Mouse (Mus musculus) embryonic fibroblast, embryonic 13.5 days (primary cell): ENCODE results near the gene Cntnap2. TPM values are rescaled to one million over a fixed set of nuclear protein-coding genes. Genes with fewer than 3 reads are reported as not detected.

Experiments used
- H3K27ac ChIP-seq: 2 replicates; pipeline ENCODE4 v1.5.1; 2012; ENCODE audit warnings: low read length, control low read depth, inconsistent platforms; ENCODE audit not compliant: insufficient read depth
- H3K4me1 ChIP-seq: 2 replicates; pipeline ENCODE4 v1.6.1; 2011; ENCODE audit warnings: low read length; ENCODE audit not compliant: control insufficient read depth, insufficient read depth
- H3K4me3 ChIP-seq: 2 replicates; pipeline ENCODE4 v1.5.1; 2011; ENCODE audit warnings: mild to moderate bottlenecking, control low read depth, low read length; ENCODE audit not compliant: insufficient read depth
- CTCF ChIP-seq: IDR thresholded peaks from 2 replicates; pipeline ENCODE4 v1.5.1; 2011; ENCODE audit warnings: mild to moderate bottlenecking, control low read depth, low read length, moderate library complexity, borderline replicate concordance; ENCODE audit not compliant: insufficient read depth
- POLR2A ChIP-seq: IDR thresholded peaks from 2 replicates; pipeline ENCODE4 v1.6.1; 2011; ENCODE audit warnings: low read depth, mild to moderate bottlenecking, control low read depth, low read length, moderate library complexity
- polyA plus RNA-seq: library from polyadenylated mRNA; stranded (reverse); fragments of >200 nt; gene quantifications from 2 replicates; pipeline ENCODE4 v1.2.4, GENCODE M21; 2011; ENCODE audit warnings: low read depth; ENCODE audit not compliant: missing spikeins, insufficient read length

The Cntnap2 gene
- polyA plus RNA-seq, 1 experiment: 0.09 TPM

DNA sequence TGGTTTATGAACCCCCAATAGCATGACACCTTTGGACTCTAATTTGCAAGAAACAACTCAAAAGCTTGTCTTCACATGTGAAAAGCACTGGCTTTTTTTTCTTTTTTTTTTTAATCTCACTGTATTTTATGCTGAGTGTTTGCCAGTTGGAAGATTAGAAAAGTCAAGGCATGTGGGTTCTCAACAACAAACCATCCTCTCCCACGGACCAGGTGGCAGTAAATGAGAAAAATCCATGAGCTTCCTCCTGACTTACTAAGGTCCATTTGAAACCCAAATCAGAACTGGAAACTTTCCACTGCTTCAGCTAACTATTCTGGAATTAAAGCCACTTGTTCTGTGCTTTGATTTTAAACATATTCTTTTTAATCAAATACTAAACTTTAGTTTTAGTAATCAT lies 784.6 kb downstream of the Cntnap2 start:
- TF ChIP-seq CTCF (no peak), POLR2A (no peak)

GRCm38 (mm10) chr6:45871409-45871992 lies 812.3 kb downstream of the Cntnap2 start:
- Histone ChIP-seq H3K27ac (no peak overlapping the region), H3K4me1 (no peaks in the 10 kb centered on the region), H3K4me3 (no peak overlapping the region)
- no peak for TF ChIP-seq POLR2A
- no peak for TF ChIP-seq CTCF

More for the DNA sequence above, 784.6 kb downstream of the Cntnap2 start:
- H3K4me3 ChIP-seq: no peak overlapping the region
- H3K4me1 ChIP-seq: no peaks in the 10 kb centered on the region
- H3K27ac ChIP-seq: no peak overlapping the region

GRCm38 (mm10) chr6:45885486-45885885 lies 826.3 kb downstream of the Cntnap2 start:
- Histone ChIP-seq H3K27ac (no peak overlapping the region), H3K4me3 (no peak overlapping the region), H3K4me1 (no peaks in the 10 kb centered on the region)
- TF ChIP-seq CTCF (no peak), POLR2A (no peak)

DNA sequence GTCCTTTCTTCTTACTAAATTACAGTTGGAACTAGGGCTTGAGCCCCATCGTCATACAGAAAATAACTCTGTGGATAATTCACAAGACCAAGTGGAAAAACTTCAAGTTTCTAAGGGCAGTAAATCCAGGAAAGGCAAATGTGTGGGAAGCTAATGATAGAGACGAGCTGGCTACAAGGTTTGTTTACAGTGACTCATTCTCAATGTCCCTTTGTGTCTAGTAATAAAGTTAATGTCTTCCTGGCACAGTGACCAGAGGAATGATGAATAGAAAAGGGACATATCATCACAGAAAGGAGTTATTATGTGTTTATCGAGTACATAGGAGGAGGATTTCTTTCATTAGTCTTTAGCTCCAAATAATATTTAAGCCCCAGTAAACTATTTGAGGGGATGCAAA lies 828.7 kb downstream of the Cntnap2 start:
- no peaks in the 10 kb centered on the region for H3K4me1 ChIP-seq
- no peak for TF ChIP-seq POLR2A
- H3K27ac ChIP-seq: no peak overlapping the region
- H3K4me3 ChIP-seq: no peak overlapping the region

DNA sequence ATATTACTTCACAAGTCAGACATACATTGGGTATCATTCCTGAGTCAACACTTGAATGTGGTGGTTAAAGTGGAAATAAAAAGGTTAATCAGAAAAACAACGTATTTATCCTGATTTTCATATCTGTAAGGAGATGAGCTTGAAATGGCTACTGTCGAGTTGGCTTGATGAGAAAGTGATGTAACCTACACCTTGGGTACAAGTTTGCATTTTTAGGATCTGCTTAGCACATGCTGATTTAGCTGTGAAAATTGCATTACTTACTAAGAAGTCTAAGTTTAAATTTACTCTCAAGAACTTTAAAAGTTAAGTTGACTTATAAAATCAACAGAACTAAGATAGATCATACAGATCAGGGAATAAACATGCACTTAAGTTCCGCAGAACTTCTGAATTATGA lies 879.1 kb downstream of the Cntnap2 start:
- no peak overlapping the region for H3K4me3 ChIP-seq
- no peak overlapping the region for H3K27ac ChIP-seq
- no peaks in the 10 kb centered on the region for H3K4me1 ChIP-seq
- TF ChIP-seq CTCF (no peak), POLR2A (no peak)

GRCm38 (mm10) chr6:45938775-45939174 lies 879.6 kb downstream of the Cntnap2 start:
- Histone ChIP-seq H3K4me1 (no peaks in the 10 kb centered on the region), H3K27ac (no peak overlapping the region), H3K4me3 (no peak overlapping the region)
- no peak for TF ChIP-seq CTCF
- TF ChIP-seq POLR2A: no peak

DNA sequence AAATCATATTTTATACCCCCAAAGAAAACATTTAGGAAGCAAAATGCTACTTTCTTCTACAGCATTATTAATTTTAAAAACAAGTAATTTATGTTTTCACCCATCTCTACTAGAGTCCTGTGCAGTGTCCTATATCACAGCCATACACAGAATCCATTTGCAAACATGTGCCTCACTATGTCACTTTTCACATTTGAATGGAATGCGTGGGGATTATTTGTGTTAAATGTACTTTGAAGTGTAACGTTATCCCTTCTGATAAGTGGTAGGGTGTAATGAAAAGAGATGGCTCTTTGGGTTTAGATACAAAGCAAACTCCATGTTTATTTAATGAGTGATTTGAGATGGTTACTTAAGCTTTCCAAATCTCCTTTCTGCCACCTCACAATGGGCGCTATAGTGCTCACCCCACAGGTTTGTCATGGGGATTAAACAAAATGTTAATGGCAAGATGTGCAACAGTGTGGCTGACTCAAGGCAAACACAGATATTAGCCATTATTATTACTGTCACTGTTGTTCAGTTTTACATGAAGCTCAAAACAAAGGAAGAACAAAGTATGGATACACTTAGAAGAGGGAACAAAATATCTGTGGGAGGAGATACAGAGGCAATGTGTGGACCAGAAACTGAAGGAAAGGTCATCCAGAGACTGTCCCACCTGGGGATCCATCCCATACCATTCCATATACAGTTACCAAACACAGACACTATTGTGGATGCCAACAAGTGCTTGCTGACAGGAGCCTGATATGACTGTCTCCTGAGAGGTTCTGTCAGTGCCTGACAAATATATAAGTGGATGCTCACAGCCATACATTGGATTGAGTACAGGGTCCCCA lies 886.2 kb downstream of the Cntnap2 start:
- H3K4me3 ChIP-seq: no peak overlapping the region
- no peaks in the 10 kb centered on the region for H3K4me1 ChIP-seq
- no peak overlapping the region for H3K27ac ChIP-seq
- TF ChIP-seq POLR2A (no peak), CTCF (no peak)

GRCm38 (mm10) chr6:45954773-45955172 lies 895.6 kb downstream of the Cntnap2 start:
- TF ChIP-seq CTCF (no peak), POLR2A (no peak)
- no peak overlapping the region for H3K4me3 ChIP-seq
- H3K4me1 ChIP-seq: no peaks in the 10 kb centered on the region
- no peak overlapping the region for H3K27ac ChIP-seq

DNA sequence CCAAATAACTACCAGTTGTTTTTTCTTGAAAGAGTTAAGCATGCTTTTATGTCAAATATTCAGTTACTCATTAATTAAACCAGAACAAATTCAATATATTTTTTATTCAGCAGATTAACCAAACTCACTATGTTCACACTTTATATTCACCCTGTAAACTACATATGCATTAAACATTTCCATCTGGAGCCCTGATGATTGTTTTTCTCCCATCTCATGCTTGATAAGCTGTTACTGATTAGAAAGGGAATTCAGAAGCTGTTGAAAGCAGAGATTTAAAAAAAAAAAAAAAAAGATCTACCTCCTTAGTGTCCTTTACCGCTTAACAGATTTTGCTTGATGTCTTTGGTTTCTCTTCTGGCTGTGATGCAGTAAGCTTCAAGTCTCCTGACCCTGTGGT lies 905.3 kb downstream of the Cntnap2 start:
- Histone ChIP-seq H3K4me3 (no peak overlapping the region), H3K4me1 (no peaks in the 10 kb centered on the region), H3K27ac (no peak overlapping the region)
- TF ChIP-seq CTCF (no peak), POLR2A (no peak)

GRCm38 (mm10) chr6:45974471-45975154 lies 915.5 kb downstream of the Cntnap2 start:
- Histone ChIP-seq H3K4me3 (no peak overlapping the region), H3K4me1 (no peaks in the 10 kb centered on the region), H3K27ac (no peak overlapping the region)
- TF ChIP-seq CTCF (no peak), POLR2A (no peak)
